Mouse (Mus musculus) layer of hippocampus, adult 9-11 months (tissue): Measurements from ENCODE around the gene Gm28372.

Experiments used
- DNase-seq: peaks from one replicate; pipeline ENCODE4 v3.0.0; 2022

The Gm28372 gene

DNA sequence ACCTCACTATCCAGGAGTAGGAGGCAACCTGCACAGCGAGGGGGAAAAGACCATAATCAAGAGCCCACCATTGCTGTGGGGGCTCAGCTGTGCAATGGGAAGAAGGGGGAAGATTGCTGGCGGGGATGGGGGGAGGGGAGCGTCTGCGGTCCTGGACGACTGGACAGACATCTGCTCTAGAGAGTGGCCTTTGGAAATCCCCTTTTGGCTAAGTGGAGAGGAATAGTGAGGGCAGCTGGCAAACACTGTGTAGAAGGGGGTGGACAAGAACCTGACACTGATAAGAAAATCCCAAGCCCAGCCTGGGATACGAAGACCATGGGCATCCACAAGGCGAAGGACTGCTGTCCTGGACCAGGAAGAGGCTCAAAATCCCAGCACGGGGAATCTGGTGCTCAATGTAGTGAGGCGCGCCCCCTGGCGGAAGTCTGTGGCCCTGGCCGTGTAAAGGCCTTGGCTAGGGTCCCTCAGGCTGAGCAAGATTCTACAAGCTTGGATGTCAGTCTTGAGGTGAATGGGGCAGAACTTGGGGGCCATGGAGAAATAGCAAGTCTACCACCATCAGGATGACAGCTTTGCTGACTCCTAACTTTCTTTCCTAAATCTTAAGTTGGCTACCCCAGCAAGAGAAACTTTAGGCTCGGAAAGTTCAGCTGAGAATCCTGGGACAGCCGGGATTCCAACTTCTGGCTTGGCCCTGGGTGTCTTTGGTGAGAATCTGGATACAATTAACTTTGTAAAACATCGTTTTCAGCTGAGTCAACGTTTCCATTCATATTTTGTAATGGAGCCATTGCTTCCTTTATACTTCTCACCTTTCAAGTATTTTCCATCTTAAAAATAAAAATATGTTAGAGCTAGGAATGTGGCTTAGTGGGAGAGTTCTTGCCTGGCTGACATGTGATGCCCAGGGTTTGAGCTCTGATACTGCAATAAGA lies 6.8 kb downstream of the Gm28372 start:
- DNase-seq = peak; percentile 75

GRCm38 (mm10) chr2:130412775-130413174 lies 7.7 kb downstream of the Gm28372 start:
- no peak for DNase-seq

DNA sequence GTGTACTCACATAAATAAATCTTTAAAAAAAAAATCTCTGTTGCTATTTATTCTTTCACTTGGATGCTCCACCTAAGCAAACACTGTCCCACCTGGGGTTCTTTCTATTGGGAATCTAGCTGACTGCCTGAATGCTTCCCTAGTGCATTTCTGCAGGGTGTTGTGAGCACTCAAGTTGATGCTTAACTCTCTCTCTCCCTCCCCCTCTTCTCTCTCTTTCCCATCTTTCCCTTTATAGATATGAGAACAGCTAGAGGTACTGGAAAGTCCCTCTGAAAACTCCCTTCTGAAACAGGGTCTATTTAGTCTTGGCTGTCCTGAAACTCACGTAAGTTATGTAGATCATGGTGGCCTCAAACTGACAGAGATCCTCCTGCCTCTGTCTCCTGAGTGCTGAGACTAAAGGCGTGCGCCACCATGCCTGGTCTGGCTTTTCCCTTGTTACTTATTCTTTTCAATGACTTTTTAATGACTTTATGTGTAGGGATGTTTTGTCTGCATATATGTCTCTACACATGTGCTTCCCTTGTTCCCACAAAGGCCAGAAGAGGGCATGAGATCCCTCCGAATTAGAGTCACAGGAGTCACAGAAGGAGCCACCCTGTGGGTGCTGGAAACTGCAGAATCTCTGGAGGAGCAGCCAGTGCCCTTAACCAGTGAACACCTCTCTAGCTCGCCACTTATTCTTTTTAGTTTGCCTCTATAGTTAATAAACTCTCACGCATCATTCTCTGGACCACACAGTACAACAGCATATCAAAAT lies 9.2 kb downstream of the Gm28372 start:
- DNase-seq = no peak

GRCm38 (mm10) chr2:130421781-130422620 lies 17.0 kb downstream of the Gm28372 start:
- DNase-seq = no peak

DNA sequence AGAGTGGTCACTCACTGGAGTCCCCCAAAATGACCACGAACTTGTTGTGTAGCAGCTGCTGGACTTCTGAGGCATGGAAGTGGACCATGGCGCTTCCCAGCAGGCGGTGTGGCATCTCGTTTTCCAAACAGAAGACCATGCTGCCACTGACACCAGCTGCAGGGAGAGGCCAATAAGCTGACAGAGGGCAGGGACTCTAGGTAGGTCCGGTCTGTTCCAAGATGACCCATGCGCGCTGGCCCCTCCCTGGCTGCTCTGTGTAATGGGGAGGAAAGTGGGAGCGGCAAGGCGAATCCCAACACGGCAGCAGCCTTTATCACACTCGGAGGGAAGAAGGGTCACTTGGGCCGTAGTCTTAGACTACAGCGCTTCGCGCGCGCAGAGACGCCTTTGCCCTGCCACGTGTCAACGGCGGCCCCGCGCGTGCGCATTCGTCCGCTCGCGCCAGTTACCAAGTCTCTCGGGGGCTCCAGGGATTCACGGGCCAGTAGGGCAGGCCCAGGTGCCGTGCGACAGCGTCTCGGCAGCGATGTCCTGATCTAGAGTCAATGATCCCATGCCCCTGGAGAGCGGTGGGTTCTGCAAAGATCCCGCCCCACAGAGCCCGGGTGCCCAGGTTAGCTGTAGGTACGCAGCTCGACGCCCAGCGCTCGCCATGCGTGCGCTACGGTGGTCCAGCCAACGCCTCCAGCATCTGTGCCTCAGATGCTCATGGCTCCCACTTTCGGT lies 18.5 kb downstream of the Gm28372 start:
- DNase-seq = peak; percentile 78

DNA sequence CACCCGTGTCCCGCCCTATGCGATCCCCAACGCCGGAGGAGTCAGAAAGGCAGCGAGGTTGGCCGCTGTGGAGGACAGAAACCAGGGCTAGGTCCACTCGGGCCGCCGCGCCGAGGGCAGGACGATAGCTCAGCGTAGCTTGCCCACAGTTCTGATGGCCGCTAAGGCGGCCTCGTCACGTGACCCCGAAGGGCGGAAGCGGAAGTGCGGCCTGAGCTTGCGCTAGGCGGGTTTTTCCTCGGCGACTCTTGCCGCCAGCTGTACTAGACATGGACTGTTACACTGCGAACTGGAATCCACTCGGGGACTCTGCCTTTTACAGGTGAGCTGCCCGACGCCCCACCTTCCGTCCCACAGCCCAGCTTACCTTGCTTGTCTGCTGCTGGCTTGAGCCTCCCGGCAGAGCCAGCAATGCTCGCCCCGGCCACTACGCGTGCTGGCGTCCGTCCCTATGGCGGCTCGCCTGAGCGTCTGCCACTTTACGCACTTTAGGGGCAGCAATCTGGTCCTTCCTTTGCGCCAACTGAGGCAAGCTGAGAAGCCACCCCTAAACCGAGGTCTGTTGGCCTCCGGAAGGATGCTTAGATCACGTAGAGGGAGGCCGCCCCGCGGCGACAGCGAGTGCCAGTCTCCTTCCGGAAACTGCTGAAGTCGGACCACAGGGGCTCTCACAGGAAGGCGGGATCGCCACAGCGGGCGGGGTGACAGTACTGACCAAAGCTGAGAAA lies 19.3 kb downstream of the Gm28372 start, which contains the start of the genes Vps16 and Pced1a:
Gene Vps16, plus strand, starts transcription at position 214 of the 728 bp plus-strand sequence.
Gene Pced1a, minus strand, starts transcription at position 576 of the 728 bp plus-strand sequence.
- DNase-seq = peak; percentile 93

DNA sequence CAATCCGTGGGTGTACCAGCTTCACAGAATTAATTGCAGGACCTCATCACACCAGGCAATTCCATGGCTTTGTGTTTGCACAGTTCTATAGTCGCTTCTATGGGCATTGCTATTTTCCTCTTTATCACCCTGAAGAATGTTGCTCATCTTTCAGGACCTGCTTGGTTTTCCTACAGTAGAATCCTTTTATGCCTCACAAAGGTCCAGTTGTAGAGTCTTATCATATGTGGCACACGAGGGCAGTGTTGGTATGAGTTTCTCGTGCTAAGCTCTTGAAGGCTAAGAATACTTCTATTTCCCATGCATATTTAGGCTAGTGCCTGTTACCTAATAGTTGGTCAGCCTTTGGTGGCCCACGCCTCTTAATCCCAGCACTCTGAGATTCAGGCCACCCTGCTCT lies 20.1 kb downstream of the Gm28372 start:
- DNase-seq = no peak

DNA sequence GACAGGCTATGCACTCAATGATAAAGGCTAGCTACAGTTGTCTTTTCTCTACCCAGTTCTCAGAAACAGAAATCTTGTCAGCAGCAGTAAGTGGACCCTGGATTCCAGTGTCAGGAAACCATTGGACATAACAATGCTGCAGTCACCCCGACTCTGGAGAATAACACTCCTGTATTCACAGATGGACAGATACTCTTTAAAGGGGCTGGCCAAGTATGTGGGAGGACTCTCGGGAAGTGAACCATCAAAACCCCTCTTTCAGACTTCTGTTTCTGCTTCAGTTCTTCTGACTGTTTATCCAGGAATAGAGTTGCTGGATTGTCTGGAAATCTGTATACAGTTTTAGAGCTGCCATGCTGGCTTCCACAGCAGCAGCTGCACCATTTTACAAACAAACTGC lies 24.8 kb downstream of the Gm28372 start:
- no peak for DNase-seq

DNA sequence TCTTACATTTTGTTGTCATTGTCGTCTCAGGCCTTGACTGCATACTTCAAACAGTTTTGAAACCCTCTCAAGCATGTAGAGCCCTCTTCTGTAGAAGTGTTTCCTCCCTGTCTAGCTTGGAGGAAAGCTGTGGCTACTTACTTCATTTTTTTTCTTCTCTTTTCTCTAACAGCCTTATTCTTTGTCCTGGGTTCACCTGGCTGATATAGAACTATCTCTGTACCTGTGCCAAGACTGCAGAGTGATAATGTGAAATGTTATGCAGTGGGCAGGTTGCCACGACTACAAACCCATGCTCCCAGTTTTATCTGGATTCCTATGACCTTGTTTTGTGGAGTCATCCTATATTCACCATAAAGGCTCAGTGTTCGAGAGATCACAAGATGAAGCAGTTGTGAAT lies 25.4 kb downstream of the Gm28372 start:
- DNase-seq = no peak

GRCm38 (mm10) chr2:130432157-130432556 lies 27.1 kb downstream of the Gm28372 start:
- no peak for DNase-seq

- no peak for DNase-seq
Measured at GRCm38 (mm10) chr2:130433152-130433551, 28.1 kb downstream of the Gm28372 start.

GRCm38 (mm10) chr2:130436769-130437168 lies 31.7 kb downstream of the Gm28372 start:
- no peak for DNase-seq

- DNase-seq = peak; percentile 42
Measured at GRCm38 (mm10) chr2:130438861-130439260, 33.8 kb downstream of the Gm28372 start.

DNA sequence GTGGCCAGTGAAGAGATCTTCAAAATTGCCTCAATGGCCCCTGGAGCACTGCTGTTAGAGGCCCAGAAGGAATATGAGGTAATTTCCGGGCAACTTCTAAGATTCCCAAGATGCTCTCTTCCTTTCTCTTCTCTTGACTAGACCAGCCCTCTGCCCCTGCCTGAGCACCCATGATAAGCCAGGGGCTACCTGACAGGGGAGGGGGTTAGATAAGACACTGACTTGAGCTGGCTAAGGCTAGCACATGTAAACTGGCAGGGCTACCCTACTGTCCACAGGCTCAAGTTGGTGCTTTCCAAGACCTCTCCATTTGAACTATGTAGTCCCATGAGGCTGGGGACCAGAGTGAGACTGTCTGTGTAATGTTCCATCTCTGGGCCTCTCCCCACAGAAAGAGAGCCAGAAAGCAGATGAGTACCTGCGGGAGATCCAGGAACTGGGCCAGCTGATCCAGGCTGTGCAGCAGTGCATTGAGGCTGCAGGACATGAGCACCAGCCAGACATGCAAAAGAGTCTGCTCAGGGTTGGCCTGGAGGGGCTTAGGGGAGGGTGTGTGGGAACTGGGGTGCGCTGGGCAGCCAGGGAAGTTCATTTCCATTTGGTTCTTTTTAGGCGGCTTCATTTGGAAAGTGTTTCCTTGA lies 34.9 kb downstream of the Gm28372 start:
- DNase-seq = no peak

DNA sequence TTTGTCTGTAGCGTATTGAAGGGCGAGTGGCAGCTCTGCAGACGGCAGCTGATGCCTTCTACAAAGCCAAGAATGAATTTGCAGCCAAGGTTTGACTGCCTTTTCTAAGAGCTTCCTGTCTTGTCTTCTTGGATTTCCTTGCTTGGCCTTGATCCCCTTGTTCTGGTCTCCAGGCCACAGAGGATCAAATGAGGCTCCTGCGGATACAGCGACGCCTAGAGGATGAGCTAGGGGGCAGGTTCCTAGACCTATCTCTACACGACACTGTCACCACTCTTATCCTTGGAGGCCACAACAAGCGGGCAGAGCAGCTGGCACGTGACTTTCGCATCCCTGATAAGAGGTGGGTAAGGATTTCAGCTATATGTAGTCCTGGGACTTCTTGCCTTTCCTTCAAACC lies 37.1 kb downstream of the Gm28372 start:
- no peak for DNase-seq

DNA sequence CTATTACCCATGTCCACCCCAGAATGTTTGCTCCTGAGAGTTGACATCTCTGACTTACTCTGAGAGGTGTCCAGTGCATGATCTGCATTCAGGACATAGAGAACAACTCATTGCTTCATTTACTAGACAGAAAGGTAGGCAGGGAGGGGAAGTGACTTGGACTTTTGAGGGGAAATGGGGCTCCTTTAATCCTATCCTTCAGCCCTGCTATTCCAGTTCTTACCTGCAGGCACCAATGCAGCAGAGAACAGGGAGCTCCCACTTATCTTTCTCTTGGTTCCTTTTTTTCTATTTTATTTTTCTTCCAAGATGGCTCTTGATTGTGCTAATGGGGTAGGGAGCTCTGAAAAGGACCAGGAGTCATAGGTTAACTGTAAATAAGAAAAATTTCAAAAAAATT lies 43.4 kb downstream of the Gm28372 start:
- DNase-seq = no peak

DNA sequence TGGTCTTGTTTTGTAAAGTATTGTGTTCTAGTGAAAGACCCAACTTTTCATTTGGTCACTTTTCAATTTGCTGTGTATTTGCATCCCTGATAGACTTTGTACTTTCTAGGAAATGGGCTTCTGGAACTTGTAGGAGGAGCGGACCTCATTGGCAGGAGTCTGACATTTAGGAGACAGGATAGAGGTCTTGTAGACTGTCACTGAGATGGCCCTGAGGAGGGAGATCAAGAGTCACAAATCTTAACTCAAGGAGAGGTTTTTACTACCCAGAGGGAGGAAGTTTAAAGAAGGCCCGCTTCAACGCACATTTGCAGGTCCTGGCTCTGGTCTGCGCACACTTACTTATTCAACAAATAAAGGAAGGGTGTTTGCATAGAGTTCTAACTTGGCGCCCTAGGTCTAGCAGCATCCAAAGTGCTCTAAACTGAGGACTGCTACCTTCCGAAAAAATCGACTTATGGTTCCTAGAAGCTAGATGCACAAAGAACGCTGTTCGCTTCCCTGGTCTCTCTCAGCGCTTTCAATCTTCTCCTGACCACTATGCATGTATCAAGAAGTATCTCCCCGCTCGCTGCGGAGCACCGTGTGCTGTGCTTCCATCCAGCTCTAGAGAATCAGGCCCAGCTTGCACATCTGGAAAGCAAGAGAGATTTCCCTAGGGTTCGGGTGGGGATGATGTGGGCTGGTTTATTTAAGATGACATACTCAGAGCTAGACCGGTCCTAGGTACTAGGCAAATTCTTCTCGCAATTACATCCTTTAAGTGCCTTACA lies 44.2 kb downstream of the Gm28372 start:
- no peak for DNase-seq

- DNase-seq = peak; percentile 89
Measured at GRCm38 (mm10) chr2:130449794-130450433, 44.9 kb downstream of the Gm28372 start, which contains the start of gene Ptpra. Gene Ptpra, plus strand, starts transcription at chr2:130450278.

GRCm38 (mm10) chr2:130450434-130450796 lies 45.4 kb downstream of the Gm28372 start:
- peak; percentile 72 for DNase-seq
